Mouse (Mus musculus): Measurements from ENCODE around the gene Adat1. TPM values are rescaled to one million over a fixed set of nuclear protein-coding genes. Genes with fewer than 3 reads are reported as not detected.

Adat1 gene
- polyA plus RNA-seq, 1 experiment from 2014 or later, result 2.5 TPM

DNA sequence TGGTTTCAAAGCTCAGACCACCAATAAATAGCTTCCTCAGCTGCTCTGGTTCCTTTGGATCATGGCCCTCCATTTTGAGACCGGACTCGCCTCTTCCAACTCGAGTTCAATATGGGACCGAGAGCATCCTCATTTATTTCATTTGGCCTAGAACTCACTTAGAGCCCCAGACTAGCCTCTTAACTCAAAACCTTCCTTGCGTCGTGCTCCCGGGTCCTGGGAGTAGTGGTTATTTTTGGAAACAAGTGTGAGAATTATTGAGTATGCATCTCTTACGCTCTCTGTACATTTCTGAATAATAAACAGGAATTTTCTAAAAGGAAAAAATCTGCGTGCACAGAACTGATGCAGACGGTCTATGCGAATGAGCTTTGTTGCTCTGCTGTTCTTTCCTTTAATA is 22.8 kb upstream of the Adat1 start, which contains the start of gene Gm6793:
TSS of gene Gm6793 (minus strand) at position 101 of the 400 bp plus-strand sequence.
- no peak for ATAC-seq (ENCODE audit: low FRiP score, low TSS enrichment)
- H3K4me2 ChIP-seq (replicated peaks; ENCODE audit: low read depth), result no peak within 1 kb of the TSS
- peaks cover 2% of the 10 kb centered on the region; the same call in 1 of the 2 replicates for H3K4me1 ChIP-seq (replicated peaks; ENCODE audit: control insufficient read depth, insufficient read depth)
- no peaks in the 10 kb centered on the region for H3K27me3 ChIP-seq (ENCODE audit: control insufficient read depth, insufficient read depth, low read length)
- no peak for TF ChIP-seq EP300 (optimal IDR thresholded peaks at IDR 0.05)
- no peak for TF ChIP-seq CTCF (IDR thresholded peaks at IDR 0.05; ENCODE audit: low read depth)
- WGBS, result 95% methylated on average over 11 of the region's 11 CpGs
- 0 out of 2 replicates have a peak, but pooled peaks cover 2% of the 10 kb centered on the region for H3K36me3 ChIP-seq (ENCODE audit: control insufficient read depth, insufficient read depth, low read length)
- no peak within 1 kb of the TSS for H3K27ac ChIP-seq (replicated peaks)
- no peak within 1 kb of the TSS for H3K9ac ChIP-seq (ENCODE audit: low read length)
- no peaks in the 10 kb centered on the region for H3K9me3 ChIP-seq (ENCODE audit: control insufficient read depth, low read length)
- DNase-seq (ENCODE audit: low spot score), result no peak
- H3K4me3 ChIP-seq (ENCODE audit: low read depth, low read length), result no peak within 1 kb of the TSS

DNA sequence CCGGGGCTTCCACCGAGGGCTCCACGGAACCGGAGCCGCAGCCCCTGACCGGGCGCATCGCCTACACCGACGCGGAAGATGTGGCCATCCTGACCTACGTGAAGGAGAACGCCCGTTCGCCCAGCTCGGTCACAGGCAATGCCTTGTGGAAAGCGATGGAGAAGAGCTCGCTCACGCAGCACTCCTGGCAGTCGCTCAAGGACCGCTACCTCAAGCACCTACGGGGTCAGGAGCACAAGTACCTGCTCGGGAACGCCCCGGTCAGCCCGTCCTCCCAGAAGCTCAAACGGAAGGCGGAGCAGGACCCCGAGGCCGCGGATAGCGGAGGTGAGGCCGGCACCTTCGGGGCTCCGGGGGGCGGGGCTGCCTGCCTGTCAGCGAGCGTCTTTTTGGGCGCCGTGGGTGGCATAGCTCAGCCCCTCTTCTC is 19.7 kb upstream of the Adat1 start:
- peak; percentile 56 for ATAC-seq (ENCODE audit: low FRiP score, low TSS enrichment)
- peak overlapping the region; percentile 85 for H3K9ac ChIP-seq (ENCODE audit: low read length)
- TF ChIP-seq CTCF (IDR thresholded peaks at IDR 0.05; ENCODE audit: low read depth) (no peak), EP300 (optimal IDR thresholded peaks at IDR 0.05) (no peak)
- H3K4me3 ChIP-seq (ENCODE audit: low read depth, low read length), result peak overlapping the region; percentile 87
- H3K9me3 ChIP-seq (ENCODE audit: control insufficient read depth, low read length), result no peaks in the 10 kb centered on the region
- H3K4me1 ChIP-seq (replicated peaks; ENCODE audit: control insufficient read depth, insufficient read depth), result peaks cover 2% of the 10 kb centered on the region; the same call in 1 of the 2 replicates
- H3K36me3 ChIP-seq (ENCODE audit: control insufficient read depth, insufficient read depth, low read length), result no peaks in the 10 kb centered on the region
- under 1% methylated on average over 40 of the region's 40 CpGs for WGBS
- H3K27ac ChIP-seq (replicated peaks), result peak overlapping the region; percentile 88
- H3K27me3 ChIP-seq (ENCODE audit: control insufficient read depth, insufficient read depth, low read length), result no peaks in the 10 kb centered on the region
- H3K4me2 ChIP-seq (replicated peaks; ENCODE audit: low read depth), result peak overlapping the region; percentile 95
- DNase-seq (ENCODE audit: low spot score), result peak; percentile 55

DNA sequence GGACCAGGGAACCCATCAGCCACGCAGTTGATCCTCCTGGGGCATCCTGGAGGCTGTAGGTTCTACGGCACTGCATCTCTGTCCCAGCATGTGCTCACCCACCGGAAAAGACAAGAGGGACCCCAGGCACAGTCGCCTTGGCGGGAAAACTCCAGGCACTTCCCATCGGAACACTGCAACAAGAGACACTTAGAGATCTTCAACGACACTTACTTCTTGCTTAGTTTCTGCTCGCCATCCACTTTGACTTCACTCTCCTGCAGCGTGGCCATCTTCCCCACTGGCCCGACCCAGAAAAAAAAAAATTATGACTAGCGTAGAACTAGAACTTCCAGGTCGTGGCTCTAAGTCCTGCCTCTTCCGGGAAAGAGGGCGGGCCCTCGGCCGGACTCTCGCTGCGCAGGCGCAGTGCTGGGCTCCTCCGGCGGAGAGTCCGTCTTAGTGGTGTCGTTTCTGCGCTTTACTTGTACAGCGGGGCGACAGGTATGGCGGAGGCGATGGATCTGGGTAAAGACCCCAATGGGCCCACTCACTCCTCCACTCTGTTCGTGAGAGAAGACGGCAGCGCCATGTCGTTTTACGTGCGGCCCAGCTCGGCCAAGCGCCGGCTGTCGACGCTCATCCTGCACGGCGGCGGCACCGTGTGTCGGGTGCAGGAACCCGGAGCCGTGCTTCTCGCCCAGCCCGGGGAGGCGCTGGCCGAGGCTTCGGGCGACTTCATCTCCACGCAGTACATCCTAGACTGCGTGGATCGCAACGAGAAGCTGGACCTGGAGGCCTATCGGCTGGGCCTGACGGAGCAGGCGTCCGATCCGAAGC is 19.1 kb upstream of the Adat1 start, which contains the start of the genes Kars and Terf2ip:
TSS of gene Kars (minus strand) at position 327 of the 819 bp plus-strand sequence.
TSS of gene Terf2ip (plus strand) at position 402 of the 819 bp plus-strand sequence.
- no peak for TF ChIP-seq EP300 (optimal IDR thresholded peaks at IDR 0.05)
- TF ChIP-seq CTCF (IDR thresholded peaks at IDR 0.05; ENCODE audit: low read depth), result peak; percentile 29; the same call in 1 of the 2 replicates
- H3K27ac ChIP-seq (replicated peaks), result peak within 1 kb of the TSS; percentile 88
- peak within 1 kb of the TSS; percentile 95 for H3K4me2 ChIP-seq (replicated peaks; ENCODE audit: low read depth)
- H3K4me1 ChIP-seq (replicated peaks; ENCODE audit: control insufficient read depth, insufficient read depth), result peaks cover 2% of the 10 kb centered on the region; the same call in 1 of the 2 replicates
- peak within 1 kb of the TSS; percentile 85 for H3K9ac ChIP-seq (ENCODE audit: low read length)
- H3K9me3 ChIP-seq (ENCODE audit: control insufficient read depth, low read length), result no peaks in the 10 kb centered on the region
- under 1% methylated on average over 61 of the region's 61 CpGs for WGBS
- peak; percentile 94 for ATAC-seq (ENCODE audit: low FRiP score, low TSS enrichment)
- H3K4me3 ChIP-seq (ENCODE audit: low read depth, low read length), result peak within 1 kb of the TSS; percentile 87
- no peaks in the 10 kb centered on the region for H3K27me3 ChIP-seq (ENCODE audit: control insufficient read depth, insufficient read depth, low read length)
- no peaks in the 10 kb centered on the region for H3K36me3 ChIP-seq (ENCODE audit: control insufficient read depth, insufficient read depth, low read length)
- peak; percentile 94 for DNase-seq (ENCODE audit: low spot score)

DNA sequence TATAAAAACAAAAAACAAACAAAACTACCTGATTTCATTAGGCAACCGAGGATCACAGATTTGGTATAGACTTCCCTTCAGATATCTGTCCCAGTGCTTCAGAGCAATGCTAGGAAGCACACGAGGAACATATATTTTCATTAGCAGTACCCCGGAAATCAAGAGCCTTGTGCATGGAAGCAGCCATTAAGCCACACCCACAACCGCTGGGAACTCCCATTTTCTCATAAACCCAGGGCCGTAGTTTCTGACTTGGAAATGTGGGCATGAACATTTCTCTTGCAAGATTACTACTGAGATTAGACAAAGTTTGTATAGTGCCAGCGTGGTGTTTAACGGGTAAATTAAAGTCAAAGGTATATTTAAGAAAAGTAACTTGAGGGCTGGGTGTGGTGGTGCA is 17.5 kb upstream of the Adat1 start:
- no peak for TF ChIP-seq CTCF (IDR thresholded peaks at IDR 0.05; ENCODE audit: low read depth)
- TF ChIP-seq EP300 (optimal IDR thresholded peaks at IDR 0.05), result no peak
- 88% methylated on average over 7 of the region's 7 CpGs for WGBS

DNA sequence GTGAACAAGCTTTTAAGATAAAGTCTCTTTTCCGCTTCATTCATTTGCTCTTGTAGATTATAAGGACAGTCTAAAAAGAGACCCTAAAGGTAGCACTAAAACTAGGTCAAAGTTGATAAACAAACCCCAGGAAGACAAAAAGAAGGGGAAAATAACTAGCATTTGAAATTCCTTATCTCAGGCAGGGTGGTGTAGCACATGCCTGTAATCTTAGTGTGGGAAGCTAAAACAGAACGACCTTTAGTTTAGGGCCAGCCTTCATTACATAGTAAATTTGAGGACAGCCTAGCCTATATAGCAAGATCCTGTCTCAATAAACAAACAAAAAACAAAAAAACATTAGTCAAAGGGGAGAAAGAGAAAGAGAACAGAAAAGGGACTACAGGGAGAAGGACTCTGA is 15.6 kb upstream of the Adat1 start:
- no peak for ATAC-seq (ENCODE audit: low FRiP score, low TSS enrichment)
- TF ChIP-seq EP300 (optimal IDR thresholded peaks at IDR 0.05) (no peak), CTCF (IDR thresholded peaks at IDR 0.05; ENCODE audit: low read depth) (no peak)
- 85% methylated on average over 2 of the region's 2 CpGs for WGBS

More for the DNA sequence above, 17.5 kb upstream of the Adat1 start:
- Histone ChIP-seq H3K9me3 (ENCODE audit: control insufficient read depth, low read length) (no peaks in the 10 kb centered on the region), H3K27me3 (ENCODE audit: control insufficient read depth, insufficient read depth, low read length) (no peaks in the 10 kb centered on the region), H3K4me2 (replicated peaks; ENCODE audit: low read depth) (no peak overlapping the region), H3K27ac (replicated peaks) (no peak overlapping the region), H3K9ac (ENCODE audit: low read length) (no peak overlapping the region), H3K4me1 (replicated peaks; ENCODE audit: control insufficient read depth, insufficient read depth) (peaks cover 2% of the 10 kb centered on the region; the same call in 1 of the 2 replicates), H3K36me3 (ENCODE audit: control insufficient read depth, insufficient read depth, low read length) (peaks cover 3% of the 10 kb centered on the region; the same call in 1 of the 2 replicates), H3K4me3 (ENCODE audit: low read depth, low read length) (no peak overlapping the region)
- ATAC-seq (ENCODE audit: low FRiP score, low TSS enrichment) (no peak), DNase-seq (ENCODE audit: low spot score) (no peak)

More for the DNA sequence above, 15.6 kb upstream of the Adat1 start:
- no peak overlapping the region for H3K4me2 ChIP-seq (replicated peaks; ENCODE audit: low read depth)
- no peak overlapping the region for H3K4me3 ChIP-seq (ENCODE audit: low read depth, low read length)
- H3K4me1 ChIP-seq (replicated peaks; ENCODE audit: control insufficient read depth, insufficient read depth), result 0 out of 2 replicates have a peak, but pooled peaks cover 2% of the 10 kb centered on the region
- no peak for DNase-seq (ENCODE audit: low spot score)
- no peaks in the 10 kb centered on the region for H3K27me3 ChIP-seq (ENCODE audit: control insufficient read depth, insufficient read depth, low read length)
- no peak overlapping the region for H3K27ac ChIP-seq (replicated peaks)
- no peaks in the 10 kb centered on the region for H3K9me3 ChIP-seq (ENCODE audit: control insufficient read depth, low read length)
- H3K36me3 ChIP-seq (ENCODE audit: control insufficient read depth, insufficient read depth, low read length), result peaks cover 4% of the 10 kb centered on the region; the same call in 1 of the 2 replicates
- H3K9ac ChIP-seq (ENCODE audit: low read length), result no peak overlapping the region
